Mouse (Mus musculus) cortical plate, adult 2 months (tissue): Measurements from ENCODE around the gene Spata17.

Experiments
- CTCF ChIP-seq: fragments of 200-500 bp; IDR thresholded peaks from 2 replicates; pipeline ENCODE4 v1.5.1; 2011; ENCODE audit warnings: mild to moderate bottlenecking, control low read depth, low read length; ENCODE audit not compliant: insufficient read depth; ENCODE audit errors: extremely low read depth
- POLR2A ChIP-seq: fragments of 200-500 bp; IDR thresholded peaks from 2 replicates; pipeline ENCODE4 v1.6.1; 2011; ENCODE audit warnings: mild to moderate bottlenecking, low read length, control low read depth; ENCODE audit not compliant: insufficient read depth; ENCODE audit errors: extremely low read depth

- no peak for TF ChIP-seq CTCF
- no peak for TF ChIP-seq POLR2A
Observed at GRCm38 (mm10) chr1:187113716-187114115, 101.5 kb downstream of the Spata17 start.
